23 mouse cellular contexts compared by ENCODE assay signal in the genomic region with DNA sequence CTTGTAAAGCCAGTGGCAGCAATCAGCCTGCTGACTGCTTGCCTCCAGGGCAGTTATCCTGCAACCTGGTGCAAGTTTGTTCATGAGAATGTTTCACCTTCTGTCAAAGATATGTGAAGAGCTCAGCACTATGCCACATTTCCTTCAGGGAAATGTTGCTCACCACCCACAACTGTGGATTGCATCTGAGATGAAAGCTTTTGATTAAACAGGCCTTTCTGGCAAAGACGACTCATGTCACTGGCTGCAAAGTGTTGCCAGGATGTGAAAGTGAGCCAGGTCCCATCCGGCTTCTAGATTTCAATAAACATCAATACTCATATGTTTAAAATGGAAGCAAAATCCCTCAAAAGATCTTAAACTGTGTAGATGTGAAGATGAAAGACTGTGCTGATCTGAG.
DNase-seq lines count a peak whose midpoint lies in the region; ATAC-seq and TF ChIP-seq lines count a peak whose summit lies in the region.
"Had no signal": no experiment of that assay in that cellular context is flagged by ENCODE, and none has a peak within 500 bp of the region (broad histone marks: within the 10 kb centered on the region; RNA-seq: fewer than 3 reads in every experiment).

No protein-coding gene starts in this region.

- no peak overlapping the region for H3K9ac ChIP-seq in forebrain, postnatal 0 days
- H3K9ac ChIP-seq in forebrain, embryonic 13.5 days = no peak overlapping the region
- no peak overlapping the region for H3K9ac ChIP-seq in midbrain, postnatal 0 days (replicated peaks; ENCODE audit: low read length, poor library complexity, severe bottlenecking)
- no peak overlapping the region for H3K9ac ChIP-seq in midbrain, embryonic 14.5 days (replicated peaks; ENCODE audit: low read length)
- H3K9ac ChIP-seq in embryonic facial prominence, embryonic 14.5 days (ENCODE audit: low read depth, low read length) = no peak overlapping the region
- H3K9ac ChIP-seq: embryonic facial prominence, embryonic 15.5 days; forebrain, embryonic 15.5 days; hindbrain, embryonic 12.5 days; hindbrain, embryonic 15.5 days had no signal

- no peaks in the 10 kb centered on the region for H3K4me1 ChIP-seq in forebrain, postnatal 0 days (ENCODE audit: insufficient read depth)
- no peaks in the 10 kb centered on the region for H3K4me1 ChIP-seq in forebrain, embryonic 13.5 days
- no peaks in the 10 kb centered on the region for H3K4me1 ChIP-seq in midbrain, postnatal 0 days (ENCODE audit: insufficient read depth, low read length)
- H3K4me1 ChIP-seq in midbrain, embryonic 14.5 days (ENCODE audit: control insufficient read depth, insufficient read depth, low read length) = no peaks in the 10 kb centered on the region
- H3K4me1 ChIP-seq in embryonic facial prominence, embryonic 14.5 days (ENCODE audit: control insufficient read depth, insufficient read depth, low read length) = no peaks in the 10 kb centered on the region
- H3K4me1 ChIP-seq: embryonic facial prominence, embryonic 15.5 days; forebrain, embryonic 15.5 days; hindbrain, embryonic 12.5 days; hindbrain, embryonic 15.5 days had no signal

- H3K9me3 ChIP-seq in forebrain, postnatal 0 days (ENCODE audit: low read length) = no peaks in the 10 kb centered on the region
- no peaks in the 10 kb centered on the region for H3K9me3 ChIP-seq in forebrain, embryonic 13.5 days (replicated peaks)
- H3K9me3 ChIP-seq in midbrain, postnatal 0 days (ENCODE audit: low read length) = no peaks in the 10 kb centered on the region
- H3K9me3 ChIP-seq in midbrain, embryonic 14.5 days (ENCODE audit: control insufficient read depth, low read length) = no peaks in the 10 kb centered on the region
- H3K9me3 ChIP-seq in embryonic facial prominence, embryonic 14.5 days (ENCODE audit: control insufficient read depth, low read length) = no peaks in the 10 kb centered on the region
- H3K9me3 ChIP-seq: embryonic facial prominence, embryonic 15.5 days; forebrain, embryonic 15.5 days; hindbrain, embryonic 12.5 days; hindbrain, embryonic 15.5 days had no signal

- no peak overlapping the region for H3K4me2 ChIP-seq in forebrain, postnatal 0 days (ENCODE audit: low read depth)
- H3K4me2 ChIP-seq in forebrain, embryonic 13.5 days = no peak overlapping the region
- no peak overlapping the region for H3K4me2 ChIP-seq in midbrain, postnatal 0 days (ENCODE audit: low read depth, low read length, poor library complexity, severe bottlenecking)
- no peak overlapping the region for H3K4me2 ChIP-seq in midbrain, embryonic 14.5 days (ENCODE audit: low read length)
- no peak overlapping the region for H3K4me2 ChIP-seq in embryonic facial prominence, embryonic 14.5 days (ENCODE audit: low read depth, low read length)
- H3K4me2 ChIP-seq: embryonic facial prominence, embryonic 15.5 days; forebrain, embryonic 15.5 days; heart, embryonic 11.5 days; hindbrain, embryonic 12.5 days; hindbrain, embryonic 15.5 days had no signal

- no peak overlapping the region for H3K27ac ChIP-seq in forebrain, postnatal 0 days (ENCODE audit: low read depth, low read length)
- H3K27ac ChIP-seq in forebrain, embryonic 13.5 days = no peak overlapping the region
- H3K27ac ChIP-seq in midbrain, postnatal 0 days (ENCODE audit: low read depth, low read length) = no peak overlapping the region
- no peak overlapping the region for H3K27ac ChIP-seq in midbrain, embryonic 14.5 days (replicated peaks; ENCODE audit: low read depth, low read length)
- H3K27ac ChIP-seq in embryonic facial prominence, embryonic 14.5 days (replicated peaks; ENCODE audit: low read depth, low read length) = no peak overlapping the region
- H3K27ac ChIP-seq: embryonic facial prominence, embryonic 15.5 days; forebrain, embryonic 15.5 days; hindbrain, embryonic 12.5 days; hindbrain, embryonic 15.5 days had no signal

- no peaks in the 10 kb centered on the region for H3K36me3 ChIP-seq in forebrain, postnatal 0 days (ENCODE audit: insufficient read depth)
- no peaks in the 10 kb centered on the region for H3K36me3 ChIP-seq in forebrain, embryonic 13.5 days (ENCODE audit: poor library complexity, severe bottlenecking)
- no peaks in the 10 kb centered on the region for H3K36me3 ChIP-seq in midbrain, postnatal 0 days (ENCODE audit: insufficient read depth, low read length)
- no peaks in the 10 kb centered on the region for H3K36me3 ChIP-seq in midbrain, embryonic 14.5 days (ENCODE audit: control insufficient read depth, insufficient read depth, low read length)
- H3K36me3 ChIP-seq in embryonic facial prominence, embryonic 14.5 days (ENCODE audit: control insufficient read depth, insufficient read depth, low read length) = no peaks in the 10 kb centered on the region
- H3K36me3 ChIP-seq: embryonic facial prominence, embryonic 15.5 days; forebrain, embryonic 15.5 days; hindbrain, embryonic 12.5 days; hindbrain, embryonic 15.5 days had no signal

- TF ChIP-seq CTCF in forebrain, postnatal 0 days (IDR thresholded peaks at IDR 0.05; ENCODE audit: low read depth) = no peak
- TF ChIP-seq CTCF in midbrain, postnatal 0 days (IDR thresholded peaks at IDR 0.05) = no peak

- 60% methylated on average over 2 of the region's 2 CpGs for WGBS in forebrain, postnatal 0 days
- WGBS in forebrain, embryonic 13.5 days = 77% methylated on average over 2 of the region's 2 CpGs
- WGBS in midbrain, postnatal 0 days = 71% methylated on average over 2 of the region's 2 CpGs
- WGBS in midbrain, embryonic 14.5 days = 84% methylated on average over 2 of the region's 2 CpGs
- WGBS in embryonic facial prominence, embryonic 14.5 days = 59% methylated on average over 2 of the region's 2 CpGs

- DNase-seq in forebrain, postnatal 0 days = peak; percentile 36
- DNase-seq in midbrain, postnatal 0 days (ENCODE audit: low spot score) = no peak
- no peak for DNase-seq in midbrain, embryonic 14.5 days
- DNase-seq in embryonic facial prominence, embryonic 14.5 days (ENCODE audit: low spot score) = peak; percentile 45
- peak; percentile 52 for DNase-seq in gonadal fat pad, adult 2 months (ENCODE audit: low read depth)
- DNase-seq in spleen, postnatal 10 days (ENCODE audit: low spot score in 2 of 2) = no peak
- DNase-seq in urinary bladder, postnatal 14 days (ENCODE audit: low spot score) = no peak
- DNase-seq: adrenal gland, adult 2 months; adrenal gland, postnatal 14 days; cerebellum, adult 18-20 months; cerebellum, adult 9-10 months; cerebellum, postnatal 14 days; gastrocnemius, postnatal 10 days; gastrocnemius, postnatal 36 days; heart, adult 11 months had no signal

- ATAC-seq in forebrain, postnatal 0 days = peak; percentile 51
- no peak for ATAC-seq in forebrain, embryonic 13.5 days
- ATAC-seq in midbrain, postnatal 0 days (ENCODE audit: low FRiP score) = peak; percentile 50; the same call in 1 of the 2 replicates
- no peak for ATAC-seq in midbrain, embryonic 14.5 days (ENCODE audit: low FRiP score, low TSS enrichment)
- no peak for ATAC-seq in embryonic facial prominence, embryonic 14.5 days (ENCODE audit: low read depth)
- ATAC-seq: CD4-positive, CD25-positive, alpha-beta regulatory T cell, adult 4 months; forebrain, embryonic 15.5 days; intestine, postnatal 0 days had no signal

- no peaks in the 10 kb centered on the region for H3K27me3 ChIP-seq in forebrain, postnatal 0 days (ENCODE audit: insufficient read depth, low read length)
- no peaks in the 10 kb centered on the region for H3K27me3 ChIP-seq in forebrain, embryonic 13.5 days
- H3K27me3 ChIP-seq in midbrain, postnatal 0 days (ENCODE audit: insufficient read depth, low read length) = no peaks in the 10 kb centered on the region
- no peaks in the 10 kb centered on the region for H3K27me3 ChIP-seq in midbrain, embryonic 14.5 days (ENCODE audit: control insufficient read depth, insufficient read depth, low read length)
- H3K27me3 ChIP-seq in embryonic facial prominence, embryonic 14.5 days (replicated peaks; ENCODE audit: control insufficient read depth, insufficient read depth, low read length) = no peaks in the 10 kb centered on the region
- H3K27me3 ChIP-seq: embryonic facial prominence, embryonic 15.5 days; forebrain, embryonic 15.5 days; hindbrain, embryonic 12.5 days; hindbrain, embryonic 15.5 days had no signal

- no peak overlapping the region for H3K4me3 ChIP-seq in forebrain, postnatal 0 days (ENCODE audit: low read depth, low read length)
- H3K4me3 ChIP-seq in forebrain, embryonic 13.5 days = no peak overlapping the region
- no peak overlapping the region for H3K4me3 ChIP-seq in midbrain, postnatal 0 days (ENCODE audit: low read depth, low read length)
- H3K4me3 ChIP-seq in midbrain, embryonic 14.5 days (replicated peaks; ENCODE audit: low read depth, low read length) = no peak overlapping the region
- no peak overlapping the region for H3K4me3 ChIP-seq in embryonic facial prominence, embryonic 14.5 days (ENCODE audit: low read depth, low read length)
- H3K4me3 ChIP-seq: embryonic facial prominence, embryonic 15.5 days; forebrain, embryonic 15.5 days; hindbrain, embryonic 12.5 days; hindbrain, embryonic 15.5 days had no signal

Comparison
In these comparisons a context has a peak if more than half of its experiments do, and no peak if none do; other contexts are left out.
1. ATAC-seq: peak in forebrain, postnatal 0 days (single experiment) and midbrain, postnatal 0 days (single experiment); none in forebrain, embryonic 13.5 days (single experiment), midbrain, embryonic 14.5 days (single experiment) and embryonic facial prominence, embryonic 14.5 days (single experiment).
2. DNase-seq: peak in forebrain, postnatal 0 days (single experiment), embryonic facial prominence, embryonic 14.5 days (single experiment) and gonadal fat pad, adult 2 months (single experiment); none in midbrain, postnatal 0 days (single experiment), midbrain, embryonic 14.5 days (single experiment), spleen, postnatal 10 days (0 of 2) and urinary bladder, postnatal 14 days (single experiment).